Mouse (Mus musculus): ENCODE measurements at regions not wholly inside any gene's neighbourhood (a gene's known extent, or its start where the extent isn't known, plus 50 kb on each side); places are given as distances from the start of the nearest gene placed in this dataset.

DNA sequence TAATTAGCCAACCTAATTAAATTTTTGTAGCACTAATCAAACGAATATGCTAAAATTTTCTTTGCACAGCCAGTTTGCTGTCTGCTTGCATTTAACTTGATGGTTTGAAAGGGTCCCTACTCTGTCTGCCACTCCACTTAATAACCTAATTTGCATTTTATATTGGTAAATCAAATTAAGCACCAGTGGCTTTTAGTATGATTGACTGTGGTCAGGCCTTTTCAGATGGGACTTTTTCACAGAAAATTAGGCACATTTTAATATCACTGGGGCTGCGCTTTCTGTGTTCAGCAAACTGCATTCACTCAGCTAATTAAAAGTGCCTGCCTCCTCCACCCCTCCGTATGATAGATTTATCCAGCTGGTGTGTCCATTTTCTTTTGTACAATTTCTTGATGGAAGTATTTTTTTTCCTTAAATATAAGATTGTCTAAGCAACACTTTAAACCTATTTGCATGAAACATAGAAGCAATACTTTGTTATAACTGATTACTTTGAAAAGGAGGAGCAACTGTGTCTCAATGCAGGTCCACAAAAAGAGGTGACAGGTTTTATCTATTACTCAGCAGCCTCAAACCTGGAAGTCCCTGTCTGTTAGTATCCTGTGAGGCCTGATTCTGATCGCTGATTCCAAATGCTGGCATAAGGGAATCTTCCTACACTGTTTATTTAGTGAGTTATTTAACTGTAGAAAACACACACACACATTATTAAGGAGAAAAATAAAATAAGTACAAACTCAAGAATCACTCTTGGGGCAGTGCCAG is 221.8 kb downstream of the Isl1 start:
- no peaks in the 10 kb centered on the region for H3K4me1 ChIP-seq
- peaks cover 5% of the 10 kb centered on the region; the same call in 1 of the 2 replicates for H3K27me3 ChIP-seq (ENCODE audit: poor library complexity, severe bottlenecking)
- WGBS = 64% methylated on average over 4 of the region's 4 CpGs
- no peaks in the 10 kb centered on the region for H3K9me3 ChIP-seq
- no peak overlapping the region for H3K27ac ChIP-seq
- no peak for DNase-seq (ENCODE audit: extremely low spot score, low spot score)
- H3K4me3 ChIP-seq = no peak overlapping the region
- H3K36me3 ChIP-seq (replicated peaks) = no peaks in the 10 kb centered on the region

GRCm38 (mm10) chr13:116087140-116087539 is 222.3 kb downstream of the Isl1 start:
- no peaks in the 10 kb centered on the region for H3K36me3 ChIP-seq (replicated peaks)
- H3K4me1 ChIP-seq = no peaks in the 10 kb centered on the region
- H3K9me3 ChIP-seq = no peaks in the 10 kb centered on the region
- H3K27me3 ChIP-seq (ENCODE audit: poor library complexity, severe bottlenecking) = peaks cover 5% of the 10 kb centered on the region; the same call in 1 of the 2 replicates
- WGBS = 58% methylated on average over 1 of the region's 1 CpGs
- H3K27ac ChIP-seq = no peak overlapping the region
- no peak overlapping the region for H3K4me3 ChIP-seq
- no peak for DNase-seq (ENCODE audit: extremely low spot score, low spot score)

- H3K4me3 ChIP-seq = no peak overlapping the region
- H3K4me1 ChIP-seq = no peaks in the 10 kb centered on the region
- H3K27ac ChIP-seq = no peak overlapping the region
- 68% methylated on average over 5 of the region's 5 CpGs for WGBS
- no peaks in the 10 kb centered on the region for H3K9me3 ChIP-seq
- H3K36me3 ChIP-seq (replicated peaks) = no peaks in the 10 kb centered on the region
- H3K27me3 ChIP-seq (ENCODE audit: poor library complexity, severe bottlenecking) = no peaks in the 10 kb centered on the region
- no peak for DNase-seq (ENCODE audit: extremely low spot score, low spot score)
Observed at GRCm38 (mm10) chr13:116056976-116057647, 252.4 kb downstream of the Isl1 start.

- WGBS = 89% methylated on average over 3 of the region's 3 CpGs
Observed at GRCm38 (mm10) chr13:116056112-116056652, 253.3 kb downstream of the Isl1 start.

GRCm38 (mm10) chr13:116036166-116036565 is 273.3 kb downstream of the Isl1 start:
- WGBS = 87% methylated on average over 4 of the region's 4 CpGs

More at GRCm38 (mm10) chr13:116056112-116056652, 253.3 kb downstream of the Isl1 start:
- Histone ChIP-seq H3K4me1 (no peaks in the 10 kb centered on the region), H3K36me3 (replicated peaks) (no peaks in the 10 kb centered on the region), H3K9me3 (no peaks in the 10 kb centered on the region), H3K27ac (no peak overlapping the region), H3K4me3 (no peak overlapping the region), H3K27me3 (ENCODE audit: poor library complexity, severe bottlenecking) (no peaks in the 10 kb centered on the region)
- DNase-seq (ENCODE audit: extremely low spot score, low spot score) = no peak

GRCm38 (mm10) chr13:116030152-116030720 is 279.3 kb downstream of the Isl1 start:
- no peak for DNase-seq (ENCODE audit: extremely low spot score, low spot score)
- H3K9me3 ChIP-seq = no peaks in the 10 kb centered on the region
- H3K36me3 ChIP-seq (replicated peaks) = no peaks in the 10 kb centered on the region
- H3K27ac ChIP-seq = no peak overlapping the region
- H3K4me3 ChIP-seq = no peak overlapping the region
- H3K4me1 ChIP-seq = no peaks in the 10 kb centered on the region
- H3K27me3 ChIP-seq (ENCODE audit: poor library complexity, severe bottlenecking) = no peaks in the 10 kb centered on the region
- 83% methylated on average over 2 of the region's 2 CpGs for WGBS

More at GRCm38 (mm10) chr13:116036166-116036565, 273.3 kb downstream of the Isl1 start:
- no peaks in the 10 kb centered on the region for H3K9me3 ChIP-seq
- no peak for DNase-seq (ENCODE audit: extremely low spot score, low spot score)
- no peaks in the 10 kb centered on the region for H3K4me1 ChIP-seq
- H3K27ac ChIP-seq = no peak overlapping the region
- no peak overlapping the region for H3K4me3 ChIP-seq
- H3K27me3 ChIP-seq (ENCODE audit: poor library complexity, severe bottlenecking) = no peaks in the 10 kb centered on the region
- H3K36me3 ChIP-seq (replicated peaks) = no peaks in the 10 kb centered on the region

GRCm38 (mm10) chr13:116028583-116028982 is 280.9 kb downstream of the Isl1 start:
- Histone ChIP-seq H3K4me1 (no peaks in the 10 kb centered on the region), H3K9me3 (no peaks in the 10 kb centered on the region), H3K27me3 (ENCODE audit: poor library complexity, severe bottlenecking) (no peaks in the 10 kb centered on the region), H3K4me3 (no peak overlapping the region), H3K36me3 (replicated peaks) (no peaks in the 10 kb centered on the region), H3K27ac (no peak overlapping the region)
- 89% methylated on average over 2 of the region's 2 CpGs for WGBS
- no peak for DNase-seq (ENCODE audit: extremely low spot score, low spot score)

DNA sequence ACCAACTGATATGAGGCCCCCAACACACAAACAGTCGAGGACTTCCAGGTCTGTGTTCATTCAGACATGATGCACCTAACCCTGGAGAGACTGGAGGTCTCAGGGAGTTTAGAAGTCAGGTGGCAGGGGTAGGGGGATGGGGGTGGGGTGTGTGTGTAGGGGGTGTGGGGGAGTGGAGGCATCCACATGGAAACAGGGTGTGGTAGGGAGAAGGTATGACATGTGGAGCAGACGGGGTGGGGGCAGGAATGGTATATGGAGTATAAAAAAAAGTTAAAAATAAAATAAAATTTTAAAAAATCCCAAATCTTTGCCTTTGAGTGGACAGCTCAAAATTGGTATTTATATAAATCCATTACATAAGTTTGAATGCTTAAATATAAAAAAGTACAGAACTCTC is 282.3 kb downstream of the Isl1 start:
- WGBS = 83% methylated on average over 2 of the region's 2 CpGs
- no peak for DNase-seq (ENCODE audit: extremely low spot score, low spot score)
- no peaks in the 10 kb centered on the region for H3K4me1 ChIP-seq

GRCm38 (mm10) chr13:116017886-116018285 is 291.6 kb downstream of the Isl1 start:
- no peaks in the 10 kb centered on the region for H3K36me3 ChIP-seq (replicated peaks)
- no peaks in the 10 kb centered on the region for H3K9me3 ChIP-seq
- H3K27ac ChIP-seq = no peak overlapping the region
- WGBS = 86% methylated on average over 5 of the region's 5 CpGs
- no peak overlapping the region for H3K4me3 ChIP-seq
- H3K4me1 ChIP-seq = no peaks in the 10 kb centered on the region
- no peaks in the 10 kb centered on the region for H3K27me3 ChIP-seq (ENCODE audit: poor library complexity, severe bottlenecking)
- DNase-seq (ENCODE audit: extremely low spot score, low spot score) = no peak

More for the DNA sequence above, 282.3 kb downstream of the Isl1 start:
- Histone ChIP-seq H3K9me3 (no peaks in the 10 kb centered on the region), H3K4me3 (no peak overlapping the region), H3K27ac (no peak overlapping the region), H3K27me3 (ENCODE audit: poor library complexity, severe bottlenecking) (no peaks in the 10 kb centered on the region), H3K36me3 (replicated peaks) (no peaks in the 10 kb centered on the region)

GRCm38 (mm10) chr13:116003733-116004132 is 305.8 kb downstream of the Isl1 start:
- DNase-seq (ENCODE audit: extremely low spot score, low spot score) = no peak
- 76% methylated on average over 1 of the region's 1 CpGs for WGBS

GRCm38 (mm10) chr13:116002391-116002899 is 307.0 kb downstream of the Isl1 start:
- H3K4me3 ChIP-seq = no peak overlapping the region
- no peaks in the 10 kb centered on the region for H3K4me1 ChIP-seq
- 81% methylated on average over 4 of the region's 4 CpGs for WGBS
- no peak for DNase-seq (ENCODE audit: extremely low spot score, low spot score)
- H3K27me3 ChIP-seq (ENCODE audit: poor library complexity, severe bottlenecking) = no peaks in the 10 kb centered on the region
- H3K36me3 ChIP-seq (replicated peaks) = no peaks in the 10 kb centered on the region
- H3K27ac ChIP-seq = no peak overlapping the region
- no peaks in the 10 kb centered on the region for H3K9me3 ChIP-seq

More at GRCm38 (mm10) chr13:116003733-116004132, 305.8 kb downstream of the Isl1 start:
- Histone ChIP-seq H3K9me3 (no peaks in the 10 kb centered on the region), H3K4me3 (no peak overlapping the region), H3K36me3 (replicated peaks) (no peaks in the 10 kb centered on the region), H3K27ac (no peak overlapping the region), H3K27me3 (ENCODE audit: poor library complexity, severe bottlenecking) (no peaks in the 10 kb centered on the region), H3K4me1 (no peaks in the 10 kb centered on the region)

GRCm38 (mm10) chr13:115990591-115990990 is 318.9 kb downstream of the Isl1 start:
- Histone ChIP-seq H3K4me3 (no peak overlapping the region), H3K27me3 (ENCODE audit: poor library complexity, severe bottlenecking) (no peaks in the 10 kb centered on the region), H3K4me1 (no peaks in the 10 kb centered on the region), H3K36me3 (replicated peaks) (no peaks in the 10 kb centered on the region), H3K27ac (no peak overlapping the region), H3K9me3 (no peaks in the 10 kb centered on the region)
- no peak for DNase-seq (ENCODE audit: extremely low spot score, low spot score)
- 72% methylated on average over 3 of the region's 3 CpGs for WGBS
